Mouse (Mus musculus): ENCODE results near the gene Ttll8. TPM values are rescaled to one million over a fixed set of nuclear protein-coding genes. Genes with fewer than 3 reads are reported as not detected.
A peak's percentile ranks its signal among the peaks of the same experiment; 100 is the strongest.

Ttll8 gene
- polyA plus RNA-seq, 2 experiments from 2014 or later: not detected

- ATAC-seq: peak; percentile 45
These were observed 32.9 kb downstream of the Ttll8 start for GRCm38 (mm10) chr15:88921131-88921991.

GRCm38 (mm10) chr15:88920065-88920464 lies 34.2 kb downstream of the Ttll8 start:
- no peak for ATAC-seq

DNA sequence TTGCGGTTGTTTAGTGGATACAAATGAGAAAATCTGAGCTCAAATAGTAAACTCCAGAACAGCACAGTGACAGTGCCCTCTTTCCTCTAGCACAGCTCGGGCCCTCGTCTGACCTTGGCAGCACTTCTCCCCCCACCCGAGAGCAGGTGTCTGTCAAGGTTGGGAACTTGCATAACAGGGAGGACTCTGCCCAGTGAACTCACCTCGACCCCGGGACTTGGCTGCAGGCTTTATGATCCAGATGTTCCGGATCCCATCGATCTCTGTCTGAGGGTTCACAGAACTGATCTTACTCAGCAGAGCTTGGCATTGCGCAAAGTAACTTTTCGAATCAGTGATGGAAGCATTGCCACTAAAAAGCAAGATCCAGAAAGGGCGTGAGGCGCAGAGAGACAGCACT lies 34.9 kb downstream of the Ttll8 start:
- no peak for ATAC-seq

DNA sequence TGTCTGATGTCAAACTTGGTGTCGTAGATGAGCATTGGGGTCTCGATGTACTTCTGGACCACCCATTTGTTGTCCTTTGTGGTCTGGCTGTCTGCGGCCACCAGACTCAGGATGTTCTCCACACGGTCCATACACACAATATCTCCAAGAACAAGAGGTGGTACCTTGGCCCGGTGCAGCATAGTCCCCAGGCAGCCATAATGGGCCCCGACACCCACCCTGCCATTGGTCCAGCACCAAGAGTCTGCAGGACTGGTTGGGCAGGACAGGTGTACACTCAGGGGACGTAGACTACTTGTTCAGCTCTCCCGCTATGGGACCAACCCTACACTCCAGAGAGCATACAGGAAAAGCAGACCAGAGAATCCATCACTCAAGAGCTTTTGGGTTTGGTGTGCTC lies 37.1 kb downstream of the Ttll8 start:
- ATAC-seq: no peak

GRCm38 (mm10) chr15:88916366-88916765 lies 37.9 kb downstream of the Ttll8 start:
- no peak for ATAC-seq

- ATAC-seq: no peak
These were observed 39.2 kb downstream of the Ttll8 start for GRCm38 (mm10) chr15:88915046-88915445.

- ATAC-seq: no peak
These were observed 47.9 kb downstream of the Ttll8 start for GRCm38 (mm10) chr15:88906347-88906746.

- no peak for ATAC-seq
These were observed 50.0 kb downstream of the Ttll8 start for GRCm38 (mm10) chr15:88904056-88904811.

- ATAC-seq: no peak
These were observed 51.1 kb downstream of the Ttll8 start for GRCm38 (mm10) chr15:88903086-88903485.

DNA sequence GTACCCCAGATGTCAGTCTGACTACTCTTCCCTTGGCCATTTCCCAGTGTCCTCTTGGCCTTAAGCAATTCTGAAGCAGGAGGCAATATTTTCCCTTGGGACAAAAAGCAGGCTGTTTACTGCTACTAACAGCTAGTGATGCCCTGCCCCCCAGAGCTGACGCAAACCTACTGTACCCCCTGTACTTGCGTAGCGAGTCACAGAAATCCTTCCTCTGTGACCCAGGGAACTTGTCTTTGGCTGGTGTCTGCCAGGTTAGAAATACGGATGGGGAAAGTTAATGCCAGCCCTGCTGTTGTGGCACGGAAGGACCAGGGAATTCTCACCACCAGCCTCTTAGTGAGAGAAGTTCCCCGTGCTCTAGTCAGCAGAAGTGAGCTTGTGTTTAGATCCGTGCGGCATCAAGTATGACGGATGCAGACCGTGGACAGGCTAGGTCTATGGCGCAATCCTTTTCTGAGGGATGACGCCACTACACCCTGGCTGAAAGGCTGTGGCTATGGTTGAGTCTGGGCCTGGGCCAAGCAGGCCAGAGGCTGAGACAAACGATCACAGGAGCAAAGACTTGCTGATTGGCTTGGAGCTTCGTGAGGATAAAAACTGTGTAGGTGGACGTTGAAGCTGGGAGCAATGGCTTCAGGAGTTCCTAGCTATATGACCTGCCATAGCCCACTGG lies 51.9 kb downstream of the Ttll8 start:
- ATAC-seq: no peak

- no peak for ATAC-seq
These were observed 57.8 kb downstream of the Ttll8 start for GRCm38 (mm10) chr15:88896341-88896980.

GRCm38 (mm10) chr15:88895891-88896290 lies 58.3 kb downstream of the Ttll8 start:
- ATAC-seq: no peak

- no peak for ATAC-seq
These were observed 59.1 kb downstream of the Ttll8 start for GRCm38 (mm10) chr15:88895119-88895518.

GRCm38 (mm10) chr15:88892876-88893275 lies 61.3 kb downstream of the Ttll8 start:
- ATAC-seq: no peak

DNA sequence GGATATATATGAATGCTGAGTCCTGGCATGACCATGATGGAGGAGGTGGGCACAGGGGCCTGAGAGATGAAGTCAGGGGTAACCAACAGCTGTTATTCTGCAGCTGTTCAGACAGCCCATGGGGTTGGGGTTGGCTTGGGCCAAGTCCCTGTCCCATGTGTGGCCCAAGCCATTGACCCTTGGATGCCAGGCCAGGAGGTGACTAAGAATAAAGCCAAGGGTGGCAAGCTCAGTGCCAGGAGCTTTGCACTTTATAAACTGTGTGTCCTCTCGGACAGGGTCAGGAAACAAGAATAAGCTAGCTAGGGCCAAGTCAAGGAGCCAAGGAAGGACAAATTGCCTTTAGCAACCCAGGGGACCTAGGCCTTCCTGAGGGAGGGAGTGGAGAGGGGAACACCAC lies 62.0 kb downstream of the Ttll8 start:
- ATAC-seq: no peak

DNA sequence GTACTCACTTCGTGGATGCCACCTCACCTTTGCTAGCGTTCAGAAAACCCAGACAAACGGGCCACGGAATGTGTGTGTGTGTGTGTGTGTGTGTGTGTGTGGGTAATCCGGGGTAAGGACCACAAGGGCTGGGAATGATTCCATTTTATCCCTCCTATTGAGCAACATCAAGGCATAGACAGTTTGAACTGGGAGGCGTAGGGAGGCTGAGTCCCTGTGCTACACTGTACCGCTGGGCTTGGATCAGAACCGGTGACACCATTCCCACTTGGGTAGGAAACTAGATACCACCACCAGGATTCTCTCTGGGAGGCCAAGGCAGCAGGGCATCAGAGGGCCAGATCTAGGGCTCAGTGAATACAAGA lies 62.6 kb downstream of the Ttll8 start:
- ATAC-seq: no peak

GRCm38 (mm10) chr15:88890751-88891675 lies 63.2 kb downstream of the Ttll8 start:
- peak; percentile 80 for ATAC-seq

DNA sequence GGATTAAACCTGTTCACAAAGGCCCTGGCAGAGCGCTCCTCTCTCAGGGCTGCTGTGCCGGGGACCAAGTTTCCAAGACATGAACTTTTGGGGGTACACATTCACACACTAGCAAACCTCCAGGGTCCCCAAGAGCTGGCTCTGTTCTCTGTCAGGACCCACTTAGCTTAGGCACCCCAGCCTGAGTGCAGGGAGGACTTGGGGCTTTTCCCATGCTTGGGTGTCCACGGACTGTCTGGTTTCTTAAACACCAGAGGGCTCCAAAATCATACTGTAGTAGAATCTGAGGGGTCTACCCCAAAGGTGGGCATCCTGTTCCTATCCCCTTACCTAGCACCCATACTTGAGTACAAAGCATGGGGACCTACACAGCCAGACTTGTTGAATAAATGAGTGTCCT lies 64.2 kb downstream of the Ttll8 start:
- ATAC-seq: no peak

DNA sequence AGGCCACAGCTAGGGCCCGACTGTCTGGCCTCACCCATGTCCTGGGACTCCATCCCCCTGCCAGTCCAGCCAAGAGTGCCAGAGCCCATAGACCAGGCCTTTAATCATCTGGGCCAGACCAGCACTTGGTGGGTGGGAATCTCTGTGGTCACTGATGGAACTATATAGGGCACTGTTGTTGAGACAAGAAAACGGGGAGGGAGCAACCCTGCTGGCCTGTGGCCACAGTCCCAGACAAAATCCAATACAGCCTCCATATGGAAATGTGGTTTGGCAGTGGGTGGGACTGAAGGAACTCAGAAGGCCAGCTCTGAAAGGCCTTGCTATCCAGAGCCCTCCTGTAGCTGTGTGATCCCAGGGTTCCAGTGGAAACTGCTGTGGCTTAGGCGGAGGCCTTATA lies 65.2 kb downstream of the Ttll8 start:
- ATAC-seq: no peak

- no peak for ATAC-seq
These were observed 68.8 kb downstream of the Ttll8 start for GRCm38 (mm10) chr15:88885376-88885775.

DNA sequence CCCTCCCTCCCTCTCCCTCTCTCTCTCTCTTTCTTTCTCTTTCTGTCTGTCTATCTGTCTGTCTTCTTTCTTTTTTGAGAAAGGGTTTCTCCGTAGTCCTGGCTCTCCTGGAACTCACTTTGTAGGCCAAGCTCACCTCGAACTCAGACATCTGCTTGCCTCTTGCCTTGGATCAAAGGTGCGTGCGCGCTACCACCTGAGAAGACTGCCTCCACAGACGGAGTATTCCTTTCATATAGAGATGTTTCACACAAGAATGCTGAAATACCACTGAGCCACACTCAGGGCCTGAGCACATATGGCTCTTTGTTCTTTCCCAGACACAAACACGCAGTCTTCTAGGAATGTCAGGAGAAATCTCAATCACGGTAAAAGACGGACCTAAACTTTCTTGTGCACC lies 70.9 kb downstream of the Ttll8 start:
- ATAC-seq: no peak

DNA sequence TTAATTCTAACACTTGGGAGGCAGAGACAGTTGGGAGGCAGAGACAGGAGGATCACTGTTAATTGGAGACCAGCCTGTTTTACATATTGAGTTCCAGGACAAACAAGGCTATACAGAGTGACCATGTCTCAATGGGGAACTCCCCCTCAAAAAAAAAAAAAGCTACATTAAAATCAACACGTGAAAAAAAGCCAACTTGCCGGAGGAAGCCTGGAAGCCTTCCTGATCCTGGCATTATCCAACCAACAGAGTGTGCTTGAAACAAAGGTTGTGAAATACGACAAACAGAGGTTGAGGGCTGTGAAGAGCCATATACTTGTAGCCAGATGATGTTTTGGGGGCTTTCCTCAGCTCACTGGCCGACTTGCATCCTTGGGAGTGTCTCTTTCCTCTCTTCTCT lies 71.4 kb downstream of the Ttll8 start:
- no peak for ATAC-seq
